Mouse (Mus musculus) CD8-positive naive resting alpha-beta T cell, adult 2 months (primary cell): ENCODE measurements around the gene Tmem80.

Experiments used
- DNase-seq, 2 experiments: peaks; one replicate each; pipeline ENCODE4 v3.0.0; 2022; ENCODE audit warnings: low read depth in 2 of 2, low spot score in 2 of 2

Gene Tmem80

GRCm38 (mm10) chr7:141356971-141357370 lies 29.4 kb downstream of the Tmem80 start:
- DNase-seq, result no peak

- DNase-seq, result peak in 1 of 2 experiments; percentile 23
Observed at GRCm38 (mm10) chr7:141361510-141361909, 34.0 kb downstream of the Tmem80 start.

- DNase-seq, result peak; percentile 53 to 67
Observed at GRCm38 (mm10) chr7:141363106-141363751, 35.7 kb downstream of the Tmem80 start.

GRCm38 (mm10) chr7:141363752-141364125 lies 36.2 kb downstream of the Tmem80 start:
- DNase-seq, result no peak

GRCm38 (mm10) chr7:141364349-141365048 lies 37.0 kb downstream of the Tmem80 start:
- DNase-seq, result no peak

- no peak for DNase-seq
Observed at GRCm38 (mm10) chr7:141365049-141365445, 37.5 kb downstream of the Tmem80 start.

- DNase-seq, result no peak
Observed at GRCm38 (mm10) chr7:141367358-141367757, 39.8 kb downstream of the Tmem80 start.

- DNase-seq, result no peak
Observed at GRCm38 (mm10) chr7:141369918-141370317, 42.4 kb downstream of the Tmem80 start.

- DNase-seq, result no peak
Observed at GRCm38 (mm10) chr7:141371942-141372595, 44.5 kb downstream of the Tmem80 start.

- DNase-seq, result no peak
Observed at GRCm38 (mm10) chr7:141373611-141374010, 46.1 kb downstream of the Tmem80 start.

- no peak for DNase-seq
Observed at GRCm38 (mm10) chr7:141374399-141374798, 46.9 kb downstream of the Tmem80 start.

- DNase-seq, result no peak
Observed at GRCm38 (mm10) chr7:141379584-141379983, 52.0 kb downstream of the Tmem80 start.

GRCm38 (mm10) chr7:141381068-141381835 lies 53.7 kb downstream of the Tmem80 start:
- DNase-seq, result no peak
